Mouse (Mus musculus): ENCODE measurements around the gene Atp6v1c2.

GRCm38 (mm10) chr12:17357795-17358194 lies 28.6 kb upstream of the Atp6v1c2 start:
- TF ChIP-seq POLR2A (IDR thresholded peaks at IDR 0.05; ENCODE audit: borderline replicate concordance, extremely low read depth, low read depth, low read length), result no peak
- TF ChIP-seq CTCF (IDR thresholded peaks at IDR 0.05; ENCODE audit: insufficient read depth, low read length), result no peak
